Mouse (Mus musculus): ENCODE results near the gene Gpr137b.
A peak's percentile ranks its signal among the peaks of the same experiment; 100 is the strongest.

DNA sequence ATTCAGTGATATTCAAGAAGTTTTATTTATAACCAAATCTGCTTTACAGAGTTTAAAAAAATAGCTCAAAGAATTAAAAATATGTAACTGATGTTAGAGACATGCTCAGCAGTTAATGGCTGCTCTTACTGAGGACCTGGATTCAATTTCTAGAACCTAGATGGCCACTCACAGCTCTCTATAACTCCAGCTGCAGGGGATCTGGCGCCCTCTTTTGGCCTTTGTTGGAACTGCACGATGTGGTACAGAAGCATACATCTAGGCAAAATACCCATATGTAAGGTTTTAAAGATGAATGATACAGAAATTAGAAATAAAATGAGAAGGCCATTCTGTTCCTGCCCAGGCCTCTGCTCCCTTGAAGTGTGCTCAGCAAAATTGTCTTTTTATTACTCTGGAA, 64.9 kb downstream of the Gpr137b start:
- TF ChIP-seq CTCF (IDR thresholded peaks at IDR 0.05; ENCODE audit: low read depth, low read length) (peak; percentile 71), POLR2A (IDR thresholded peaks at IDR 0.05; ENCODE audit: insufficient read depth, low read length) (no peak), EP300 (IDR thresholded peaks at IDR 0.05; ENCODE audit: insufficient read depth, low read depth, low read length) (no peak)

Data from ES-Bruce4 (cell line).